Mouse (Mus musculus): ENCODE measurements at regions not wholly inside any gene's neighbourhood (a gene's known extent, or its start where the extent isn't known, plus 50 kb on each side); places are given as distances from the start of the nearest gene placed in this dataset.

- TF ChIP-seq CTCF (IDR thresholded peaks at IDR 0.05) = no peak
- TF ChIP-seq POLR2A (IDR thresholded peaks at IDR 0.05; ENCODE audit: insufficient read depth, low read depth, low read length) = no peak
- TF ChIP-seq EP300 (IDR thresholded peaks at IDR 0.05; ENCODE audit: insufficient read depth, low read depth, low read length) = no peak
These were observed 112.8 kb upstream of the Azi2 start for GRCm38 (mm10) chr9:117927466-117927847.
